Mouse (Mus musculus): ENCODE measurements around the gene Samd7. TPM values are rescaled to one million over a fixed set of nuclear protein-coding genes. Genes with fewer than 3 reads are reported as not detected.

The Samd7 gene
- polyA plus RNA-seq, 1 experiment from 2014 or later: not detected

DNA sequence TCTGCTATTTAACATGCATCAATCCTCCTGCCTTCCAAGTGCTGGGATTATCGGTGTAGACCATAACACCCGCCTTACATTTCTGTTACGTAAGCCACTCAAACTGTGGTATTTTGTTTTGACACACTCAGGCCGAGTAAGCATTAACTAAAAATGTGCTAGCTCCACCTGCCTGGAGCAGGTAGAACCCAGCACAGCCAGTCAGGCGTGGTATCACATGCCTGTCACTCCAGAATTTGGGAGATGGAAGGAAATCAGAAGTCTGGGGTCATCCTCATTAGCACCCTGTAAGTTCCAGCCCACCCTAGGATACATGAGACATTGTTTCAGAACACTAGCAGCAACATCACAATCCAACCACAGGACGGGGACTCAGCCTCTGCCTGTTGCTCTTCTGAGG lies 35.9 kb upstream of the Samd7 start:
- Histone ChIP-seq H3K4me1 (replicated peaks; ENCODE audit: control insufficient read depth, insufficient read depth, low read length) (no peaks in the 10 kb centered on the region), H3K27me3 (replicated peaks; ENCODE audit: control insufficient read depth, insufficient read depth, low read length) (no peaks in the 10 kb centered on the region), H3K4me2 (replicated peaks; ENCODE audit: low read depth) (no peak overlapping the region), H3K27ac (ENCODE audit: low read depth, low read length) (no peak overlapping the region), H3K4me3 (ENCODE audit: low read depth, low read length) (no peak overlapping the region), H3K9me3 (ENCODE audit: control insufficient read depth) (no peaks in the 10 kb centered on the region), H3K9ac (ENCODE audit: low read depth, low read length) (no peak overlapping the region), H3K36me3 (ENCODE audit: control insufficient read depth, insufficient read depth) (no peaks in the 10 kb centered on the region)
- TF ChIP-seq CTCF (IDR thresholded peaks at IDR 0.05; ENCODE audit: low read depth): no peak
- WGBS: 79% methylated on average over 6 of the region's 6 CpGs
- no peak for ATAC-seq

- no peak for ATAC-seq
- Histone ChIP-seq H3K27me3 (replicated peaks; ENCODE audit: control insufficient read depth, insufficient read depth, low read length) (no peaks in the 10 kb centered on the region), H3K4me1 (replicated peaks; ENCODE audit: control insufficient read depth, insufficient read depth, low read length) (no peaks in the 10 kb centered on the region), H3K36me3 (ENCODE audit: control insufficient read depth, insufficient read depth) (no peaks in the 10 kb centered on the region), H3K27ac (ENCODE audit: low read depth, low read length) (no peak overlapping the region), H3K9ac (ENCODE audit: low read depth, low read length) (no peak overlapping the region), H3K4me2 (replicated peaks; ENCODE audit: low read depth) (no peak overlapping the region), H3K4me3 (ENCODE audit: low read depth, low read length) (no peak overlapping the region), H3K9me3 (ENCODE audit: control insufficient read depth) (no peaks in the 10 kb centered on the region)
- 70% methylated on average over 1 of the region's 1 CpGs for WGBS
- peak; percentile 35 for TF ChIP-seq CTCF (IDR thresholded peaks at IDR 0.05; ENCODE audit: low read depth)
Measured at GRCm38 (mm10) chr3:30713334-30713733, 32.8 kb upstream of the Samd7 start.

GRCm38 (mm10) chr3:30718649-30719048 lies 27.4 kb upstream of the Samd7 start:
- H3K36me3 ChIP-seq (ENCODE audit: control insufficient read depth, insufficient read depth): no peaks in the 10 kb centered on the region
- H3K9ac ChIP-seq (ENCODE audit: low read depth, low read length): no peak overlapping the region
- H3K9me3 ChIP-seq (ENCODE audit: control insufficient read depth): no peaks in the 10 kb centered on the region
- 83% methylated on average over 3 of the region's 3 CpGs for WGBS
- no peaks in the 10 kb centered on the region for H3K27me3 ChIP-seq (replicated peaks; ENCODE audit: control insufficient read depth, insufficient read depth, low read length)
- H3K4me1 ChIP-seq (replicated peaks; ENCODE audit: control insufficient read depth, insufficient read depth, low read length): no peaks in the 10 kb centered on the region
- no peak for TF ChIP-seq CTCF (IDR thresholded peaks at IDR 0.05; ENCODE audit: low read depth)
- no peak for ATAC-seq
- no peak overlapping the region for H3K4me2 ChIP-seq (replicated peaks; ENCODE audit: low read depth)
- H3K4me3 ChIP-seq (ENCODE audit: low read depth, low read length): no peak overlapping the region
- H3K27ac ChIP-seq (ENCODE audit: low read depth, low read length): no peak overlapping the region

GRCm38 (mm10) chr3:30722036-30722435 lies 24.1 kb upstream of the Samd7 start:
- ATAC-seq: no peak
- no peak for TF ChIP-seq CTCF (IDR thresholded peaks at IDR 0.05; ENCODE audit: low read depth)
- Histone ChIP-seq H3K27ac (ENCODE audit: low read depth, low read length) (no peak overlapping the region), H3K9ac (ENCODE audit: low read depth, low read length) (no peak overlapping the region), H3K27me3 (replicated peaks; ENCODE audit: control insufficient read depth, insufficient read depth, low read length) (no peaks in the 10 kb centered on the region), H3K4me3 (ENCODE audit: low read depth, low read length) (no peak overlapping the region), H3K9me3 (ENCODE audit: control insufficient read depth) (no peaks in the 10 kb centered on the region), H3K4me1 (replicated peaks; ENCODE audit: control insufficient read depth, insufficient read depth, low read length) (no peaks in the 10 kb centered on the region), H3K4me2 (replicated peaks; ENCODE audit: low read depth) (no peak overlapping the region), H3K36me3 (ENCODE audit: control insufficient read depth, insufficient read depth) (no peaks in the 10 kb centered on the region)
- WGBS: 84% methylated on average over 4 of the region's 4 CpGs

DNA sequence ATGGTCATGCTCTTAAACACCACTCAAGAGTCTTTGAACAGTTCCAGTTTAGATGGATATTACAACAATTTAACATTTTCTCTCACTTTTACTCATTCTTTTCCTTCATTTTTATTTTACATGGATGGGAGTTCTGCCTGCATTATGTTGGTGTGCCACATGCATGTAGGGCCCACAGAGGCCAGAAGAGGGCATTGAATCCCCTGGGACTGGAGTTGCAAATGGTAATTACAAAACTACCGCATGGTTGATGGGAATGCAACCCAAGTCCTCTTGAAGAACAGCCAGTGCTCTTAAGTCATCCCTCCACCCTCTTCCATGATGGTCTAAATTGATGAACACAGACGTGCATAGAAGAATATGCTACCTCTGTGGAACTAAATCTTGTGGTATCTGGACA lies 23.6 kb upstream of the Samd7 start:
- H3K36me3 ChIP-seq (ENCODE audit: control insufficient read depth, insufficient read depth): no peaks in the 10 kb centered on the region

DNA sequence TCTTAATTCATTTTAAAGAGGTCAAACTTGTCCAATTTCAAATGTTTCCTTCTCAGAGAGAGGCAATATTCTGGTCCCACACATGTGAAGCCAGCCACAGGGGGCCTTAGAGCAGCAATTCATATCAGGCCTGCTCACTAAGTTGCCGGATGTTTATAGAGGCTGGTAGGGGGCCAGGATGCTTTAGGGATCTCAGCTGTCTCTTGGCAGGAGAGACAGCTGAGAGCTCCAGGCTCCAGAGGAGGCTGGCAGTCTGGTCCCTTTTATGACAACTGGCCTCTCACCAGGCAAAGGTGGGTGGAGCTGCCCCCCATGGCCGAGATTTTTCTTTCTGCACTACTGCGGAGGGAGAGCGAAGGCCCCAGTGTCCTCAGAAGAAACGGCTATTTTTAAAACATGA lies 22.9 kb upstream of the Samd7 start:
- Histone ChIP-seq H3K9me3 (ENCODE audit: control insufficient read depth) (no peaks in the 10 kb centered on the region), H3K4me3 (ENCODE audit: low read depth, low read length) (no peak overlapping the region), H3K4me2 (replicated peaks; ENCODE audit: low read depth) (no peak overlapping the region), H3K27ac (ENCODE audit: low read depth, low read length) (no peak overlapping the region), H3K27me3 (replicated peaks; ENCODE audit: control insufficient read depth, insufficient read depth, low read length) (no peaks in the 10 kb centered on the region), H3K9ac (ENCODE audit: low read depth, low read length) (no peak overlapping the region), H3K4me1 (replicated peaks; ENCODE audit: control insufficient read depth, insufficient read depth, low read length) (no peaks in the 10 kb centered on the region), H3K36me3 (ENCODE audit: control insufficient read depth, insufficient read depth) (no peaks in the 10 kb centered on the region)
- ATAC-seq: no peak
- peak; percentile 14; the same call in 1 of the 2 replicates for TF ChIP-seq CTCF (IDR thresholded peaks at IDR 0.05; ENCODE audit: low read depth)
- WGBS: 46% methylated on average over 5 of the region's 5 CpGs

More for the DNA sequence above, 23.6 kb upstream of the Samd7 start:
- Histone ChIP-seq H3K4me3 (ENCODE audit: low read depth, low read length) (no peak overlapping the region), H3K27ac (ENCODE audit: low read depth, low read length) (no peak overlapping the region), H3K27me3 (replicated peaks; ENCODE audit: control insufficient read depth, insufficient read depth, low read length) (no peaks in the 10 kb centered on the region), H3K9ac (ENCODE audit: low read depth, low read length) (no peak overlapping the region), H3K9me3 (ENCODE audit: control insufficient read depth) (no peaks in the 10 kb centered on the region), H3K4me1 (replicated peaks; ENCODE audit: control insufficient read depth, insufficient read depth, low read length) (no peaks in the 10 kb centered on the region), H3K4me2 (replicated peaks; ENCODE audit: low read depth) (no peak overlapping the region)
- WGBS: 82% methylated on average over 2 of the region's 2 CpGs
- ATAC-seq: no peak
- TF ChIP-seq CTCF (IDR thresholded peaks at IDR 0.05; ENCODE audit: low read depth): 0 out of 2 replicates have a peak, but pooled peaks have one; percentile 26
